Mouse (Mus musculus) CH12.LX (cell line): ENCODE measurements at regions not wholly inside any gene's neighbourhood (a gene's known extent, or its start where the extent isn't known, plus 50 kb on each side); places are given as distances from the start of the nearest gene placed in this dataset.

ENCODE experiments used
- CHD2 ChIP-seq: IDR thresholded peaks from 2 replicates; pipeline ENCODE4 v1.6.1; 2011; ENCODE audit warnings: low read length, improper control_type of control experiment
- CTCF ChIP-seq, 2 experiments: IDR thresholded peaks in 1 of 2; conservative IDR thresholded peaks in 1 of 2; 2 replicates each; pipeline ENCODE4 v1.5.1; 2011 to 2012; ENCODE audit warnings: low read depth in 2 of 2, low read length in 2 of 2, improper control_type of control experiment in 1 of 2, inconsistent platforms in 1 of 2, mild to moderate bottlenecking in 1 of 2, moderate library complexity in 1 of 2
- EP300 ChIP-seq: IDR thresholded peaks from 2 replicates; pipeline ENCODE4 v1.6.1; 2011; ENCODE audit warnings: low read length, improper control_type of control experiment
- ETS1 ChIP-seq: conservative IDR thresholded peaks from 2 replicates; pipeline ENCODE4 v1.6.1; 2012; ENCODE audit warnings: low read depth, mild to moderate bottlenecking, inconsistent platforms, low read length, improper control_type of control experiment, moderate library complexity
- MXI1 ChIP-seq: IDR thresholded peaks from 2 replicates; pipeline ENCODE4 v1.6.1; 2011; ENCODE audit warnings: mild to moderate bottlenecking, low read depth, low read length, improper control_type of control experiment
- POLR2A ChIP-seq: IDR thresholded peaks from 2 replicates; pipeline ENCODE4 v1.6.1; 2011; ENCODE audit warnings: low read depth, mild to moderate bottlenecking, improper control_type of control experiment, low read length
- SMC3 ChIP-seq: IDR thresholded peaks from 2 replicates; pipeline ENCODE4 v1.6.1; 2011; ENCODE audit warnings: low read depth, low read length, improper control_type of control experiment
- TCF12 ChIP-seq: IDR thresholded peaks from 2 replicates; pipeline ENCODE4 v1.6.1; 2014; ENCODE audit warnings: low read depth, mild to moderate bottlenecking, inconsistent platforms, low read length, improper control_type of control experiment
- USF2 ChIP-seq: conservative IDR thresholded peaks from 2 replicates; pipeline ENCODE4 v1.6.1; 2011; ENCODE audit warnings: low read depth, low read length, improper control_type of control experiment
- ZC3H11A ChIP-seq: IDR thresholded peaks from 2 replicates; pipeline ENCODE4 v1.6.1; 2012; ENCODE audit warnings: low read depth, mild to moderate bottlenecking, inconsistent platforms, low read length, improper control_type of control experiment

DNA sequence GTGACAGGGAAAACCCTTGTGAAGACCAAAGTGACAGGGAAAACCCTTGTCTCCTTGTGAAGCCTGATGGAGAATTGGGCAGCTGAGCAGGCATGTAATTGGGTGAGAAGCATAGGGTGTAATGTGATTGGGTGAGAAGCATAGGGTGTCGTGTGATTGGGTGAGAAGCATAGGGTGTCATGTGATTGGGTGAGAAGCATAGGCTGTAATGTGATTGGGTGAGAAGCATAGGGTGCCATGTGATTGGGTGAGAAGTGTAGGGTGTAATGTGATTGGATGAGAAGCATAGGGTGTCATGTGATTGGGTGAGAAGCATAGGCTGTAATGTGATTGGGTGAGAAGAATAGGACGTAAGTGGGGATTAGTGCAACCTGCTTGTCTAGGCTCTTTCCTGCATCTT lies 67.5 kb downstream of the Enc1 start:
- no peak for TF ChIP-seq MXI1
- TF ChIP-seq CTCF (conservative IDR thresholded peaks at IDR 0.05 in 1 of 2, IDR thresholded peaks at IDR 0.05 in 1 of 2; ENCODE audit: low read depth in 2 of 2, low read length in 2 of 2): no peak
- no peak for TF ChIP-seq TCF12
- TF ChIP-seq POLR2A: no peak
- no peak for TF ChIP-seq EP300
- no peak for TF ChIP-seq ETS1
- TF ChIP-seq CHD2: no peak
- TF ChIP-seq ZC3H11A: no peak
- no peak for TF ChIP-seq USF2
- TF ChIP-seq SMC3: no peak
